Mouse (Mus musculus) frontal cortex, postnatal 10 days (tissue): ENCODE measurements at regions not wholly inside any gene's neighbourhood (a gene's known extent, or its start where the extent isn't known, plus 50 kb on each side); places are given as distances from the start of the nearest gene placed in this dataset.

Experiments used
- DNase-seq, 2 experiments: peaks; one replicate each; pipeline ENCODE4 v3.0.0; 2022; ENCODE audit warnings: low spot score in 2 of 2, mixed read lengths in 1 of 2

- DNase-seq, result no peak
Measured at GRCm38 (mm10) chr15:61770721-61771542, 848.1 kb upstream of the A1bg start.

DNA sequence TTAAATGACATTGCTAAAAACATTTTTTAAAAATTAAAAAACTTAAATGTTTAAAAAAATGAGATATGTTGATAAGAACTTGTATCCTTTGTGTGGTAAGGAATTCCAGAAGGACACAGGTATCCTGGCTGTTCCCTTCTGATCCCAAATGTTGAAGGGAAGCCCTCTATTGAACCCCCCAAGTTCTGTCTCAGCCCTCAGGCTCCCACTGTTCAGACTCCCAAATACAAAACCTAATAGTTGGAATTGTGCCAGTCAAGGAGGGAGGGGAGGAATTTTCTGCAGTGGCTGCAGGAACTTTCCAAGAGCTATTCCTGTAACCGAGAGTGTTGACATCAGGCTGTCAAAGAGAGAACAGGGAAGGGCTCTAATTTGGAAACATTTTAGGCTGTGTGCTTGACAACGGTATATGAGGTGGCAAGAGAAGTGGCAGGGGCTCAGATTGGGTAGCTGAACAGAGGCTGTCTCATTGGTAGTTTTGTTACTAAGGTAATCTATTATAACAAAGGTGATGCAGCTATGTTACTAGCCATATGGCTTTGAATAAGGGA lies 843.8 kb upstream of the A1bg start:
- DNase-seq, result peak; percentile 8 to 31

- DNase-seq, result no peak
Measured at GRCm38 (mm10) chr15:61753802-61754201, 831.0 kb upstream of the A1bg start.

GRCm38 (mm10) chr15:61723696-61724095 lies 800.9 kb upstream of the A1bg start:
- DNase-seq, result no peak

DNA sequence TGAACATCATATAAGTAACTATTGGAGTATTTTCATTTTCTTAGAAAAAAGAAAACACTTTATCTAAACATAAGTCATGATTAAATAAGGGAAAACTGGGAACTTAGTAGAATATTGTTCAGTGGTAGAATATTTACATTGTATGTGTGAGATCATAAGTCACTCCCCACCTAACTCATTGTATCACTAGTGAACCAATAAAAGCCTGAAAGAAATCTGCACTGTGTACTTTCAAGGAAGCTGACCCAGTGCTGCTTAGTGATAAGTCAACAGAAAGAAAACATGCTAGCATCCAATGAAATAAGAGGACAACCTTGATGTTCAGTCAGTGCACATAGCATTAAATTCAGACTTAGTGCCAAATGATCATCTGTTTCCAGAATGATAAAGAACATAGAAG lies 795.7 kb upstream of the A1bg start:
- DNase-seq, result no peak

DNA sequence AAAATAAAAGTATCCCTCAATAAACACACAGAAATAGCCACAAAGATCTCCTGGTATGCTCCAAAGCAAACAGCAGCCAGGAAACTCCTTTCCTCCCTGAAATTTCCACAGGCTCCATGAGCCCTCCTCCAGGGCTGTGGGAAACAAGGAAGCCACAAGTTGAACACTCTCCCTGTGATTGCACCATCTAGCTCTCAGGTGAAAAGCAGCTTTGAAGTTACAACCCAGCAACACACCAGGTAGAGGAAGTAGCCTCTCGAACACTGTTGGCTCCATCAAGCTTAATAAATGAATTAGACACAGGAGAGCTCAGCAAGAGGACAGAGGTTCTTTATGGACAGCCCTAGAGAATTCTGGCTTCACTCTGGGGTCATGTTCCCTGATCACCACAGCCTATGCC lies 794.4 kb upstream of the A1bg start:
- no peak for DNase-seq

DNA sequence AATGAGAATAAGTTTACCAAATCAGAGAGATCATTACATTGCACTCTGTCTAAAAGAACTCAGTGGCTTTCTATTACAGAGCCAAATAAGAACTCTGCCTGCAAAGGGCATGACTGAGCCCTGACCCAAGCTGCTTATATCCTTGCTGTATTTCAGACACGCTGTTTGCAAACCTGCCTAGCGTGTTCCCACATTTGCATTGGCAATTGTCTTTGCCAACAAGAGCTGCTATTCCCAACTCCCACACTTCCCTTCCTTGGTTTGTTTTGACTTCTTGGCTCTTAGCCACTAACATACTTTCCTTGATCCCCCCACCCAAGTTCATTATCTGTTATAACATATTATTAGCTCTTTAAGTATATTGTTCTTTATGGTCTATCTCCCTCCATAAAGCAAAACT lies 791.1 kb upstream of the A1bg start:
- DNase-seq, result no peak

- no peak for DNase-seq
Measured at GRCm38 (mm10) chr15:61708928-61709327, 786.1 kb upstream of the A1bg start.

DNA sequence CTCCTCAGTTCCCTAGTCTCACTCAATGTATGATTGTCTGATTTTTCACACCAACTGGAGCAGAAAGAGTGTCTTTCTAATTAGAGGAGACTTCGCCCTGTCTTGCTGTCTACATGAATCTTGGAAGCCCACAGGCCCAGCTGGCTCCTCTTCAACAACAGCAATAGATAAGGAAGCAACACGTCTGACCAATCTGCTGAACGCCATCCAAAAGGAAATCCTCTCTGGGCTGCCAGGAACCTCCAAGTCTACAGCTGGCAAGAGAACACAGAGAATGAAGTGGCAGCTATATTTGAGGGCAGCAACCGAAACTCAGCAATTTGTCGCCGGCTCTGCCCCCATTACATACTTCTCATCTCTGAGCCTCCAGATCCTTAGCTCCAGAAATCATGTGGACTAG lies 785.1 kb upstream of the A1bg start:
- peak; percentile 24 to 53 for DNase-seq

- no peak for DNase-seq
Measured at GRCm38 (mm10) chr15:61692679-61693078, 769.9 kb upstream of the A1bg start.

GRCm38 (mm10) chr15:61690425-61690824 lies 767.6 kb upstream of the A1bg start:
- peak; percentile 19 to 29 for DNase-seq

DNA sequence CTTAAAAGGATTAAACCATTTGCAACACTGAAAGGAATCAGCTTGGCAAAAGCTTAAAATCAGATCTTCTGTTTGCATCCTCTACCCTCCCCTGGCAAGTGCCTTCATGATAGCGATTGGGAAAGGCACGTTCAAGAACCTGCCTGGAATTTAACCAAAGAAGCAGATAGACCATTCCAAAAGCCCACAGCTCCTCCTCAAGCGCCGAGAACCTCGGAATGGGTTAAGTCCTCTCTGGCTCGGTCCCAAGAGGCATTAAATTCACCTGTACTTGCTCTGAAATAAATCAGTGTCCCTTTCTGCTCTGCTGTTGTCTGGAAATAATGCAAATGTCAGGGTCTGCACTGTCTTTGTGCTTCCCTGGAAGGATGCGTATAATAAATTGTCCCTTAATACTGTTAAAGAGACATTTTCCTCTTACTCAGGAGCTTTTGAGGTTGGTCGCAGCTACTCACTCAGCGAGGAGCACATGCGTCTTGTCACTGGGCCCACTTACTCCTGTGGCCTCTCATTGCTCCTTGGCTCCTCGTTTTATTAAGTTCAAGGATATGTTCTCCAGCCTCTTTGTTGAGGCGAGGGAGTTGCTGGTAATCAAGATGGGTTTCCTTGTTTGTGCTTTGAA lies 767.1 kb upstream of the A1bg start:
- DNase-seq, result peak in 1 of 2 experiments; percentile 5

DNA sequence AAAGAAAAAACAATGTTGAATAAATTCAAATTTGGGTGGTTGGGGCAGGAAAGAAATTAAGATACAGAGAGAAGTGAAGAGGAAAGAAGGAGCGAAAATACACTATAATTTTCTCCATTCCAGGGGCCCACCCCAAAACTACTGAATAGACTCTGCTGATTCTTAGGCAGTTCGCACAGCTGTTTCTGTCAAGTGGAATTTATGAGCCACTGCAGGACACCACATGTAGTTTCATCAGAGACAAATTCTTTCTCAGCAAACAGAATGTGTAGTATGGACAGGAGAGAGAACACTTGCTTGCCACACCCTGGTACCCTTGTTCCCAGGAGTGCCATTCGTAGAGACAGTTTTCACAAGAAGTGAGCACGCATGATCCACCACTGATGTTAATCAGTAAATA lies 760.2 kb upstream of the A1bg start:
- no peak for DNase-seq

GRCm38 (mm10) chr15:61670556-61670955 lies 747.7 kb upstream of the A1bg start:
- no peak for DNase-seq

DNA sequence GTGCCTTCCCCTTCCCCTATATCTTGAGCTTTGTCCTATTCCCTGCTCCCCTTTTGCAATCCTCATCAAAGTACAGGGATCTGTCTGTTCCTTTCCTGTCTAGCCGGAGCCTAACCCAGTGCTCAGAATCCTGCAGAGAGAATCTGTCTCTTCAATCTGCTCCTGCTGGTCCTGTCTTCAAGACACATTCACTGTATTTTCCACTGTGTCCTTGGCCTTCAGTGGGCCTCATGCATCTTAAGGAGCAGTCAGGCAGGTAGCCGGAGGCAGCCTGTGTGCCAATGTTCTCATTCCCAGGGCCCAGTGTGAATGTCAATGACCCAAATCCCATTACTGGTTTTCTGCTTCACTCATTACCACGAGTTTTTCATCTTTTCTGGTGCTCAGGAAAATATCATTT lies 737.8 kb upstream of the A1bg start:
- peak in 1 of 2 experiments; percentile 13 for DNase-seq

DNA sequence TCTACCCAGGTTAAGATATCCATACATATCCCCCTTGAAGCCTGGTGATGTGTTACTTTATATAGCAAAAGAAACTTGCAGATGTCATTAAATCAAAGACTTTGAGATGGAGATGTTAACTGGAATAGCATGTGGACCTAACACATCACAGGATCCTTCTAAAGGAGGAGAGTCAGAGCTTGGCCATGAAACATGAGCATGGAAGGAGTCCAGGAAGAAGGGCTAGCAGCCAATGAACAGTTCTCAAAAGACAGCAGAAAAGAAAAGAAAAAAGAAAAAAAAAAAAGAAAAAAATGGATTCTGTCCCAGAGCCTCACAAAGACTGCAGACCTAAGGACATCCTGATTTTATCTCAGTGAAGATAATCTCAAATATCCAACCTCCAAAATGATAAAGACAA lies 734.1 kb upstream of the A1bg start:
- no peak for DNase-seq

GRCm38 (mm10) chr15:61654846-61655245 lies 732.0 kb upstream of the A1bg start:
- DNase-seq, result no peak

GRCm38 (mm10) chr15:61653853-61654252 lies 731.0 kb upstream of the A1bg start:
- no peak for DNase-seq

GRCm38 (mm10) chr15:61618638-61619500 lies 696.1 kb upstream of the A1bg start:
- no peak for DNase-seq

DNA sequence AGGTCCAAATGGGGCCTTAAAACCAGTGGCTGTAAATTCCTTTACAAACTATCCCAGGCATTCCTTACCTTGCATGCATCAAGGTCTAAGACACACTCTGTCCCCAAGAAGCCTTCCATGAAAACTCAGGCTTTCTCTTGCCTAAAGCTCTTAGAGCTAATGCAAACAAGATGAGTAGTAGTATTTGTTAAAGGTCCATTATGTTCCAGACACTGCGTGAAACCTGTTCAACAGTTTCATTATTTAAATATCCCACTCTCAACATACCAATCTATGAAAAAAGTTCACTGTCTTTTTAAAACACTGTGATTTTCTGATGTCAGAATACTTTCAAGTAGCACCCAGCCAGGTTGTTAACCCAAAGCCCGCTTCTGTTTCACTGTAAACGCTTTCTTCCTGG lies 687.9 kb upstream of the A1bg start:
- DNase-seq, result no peak

DNA sequence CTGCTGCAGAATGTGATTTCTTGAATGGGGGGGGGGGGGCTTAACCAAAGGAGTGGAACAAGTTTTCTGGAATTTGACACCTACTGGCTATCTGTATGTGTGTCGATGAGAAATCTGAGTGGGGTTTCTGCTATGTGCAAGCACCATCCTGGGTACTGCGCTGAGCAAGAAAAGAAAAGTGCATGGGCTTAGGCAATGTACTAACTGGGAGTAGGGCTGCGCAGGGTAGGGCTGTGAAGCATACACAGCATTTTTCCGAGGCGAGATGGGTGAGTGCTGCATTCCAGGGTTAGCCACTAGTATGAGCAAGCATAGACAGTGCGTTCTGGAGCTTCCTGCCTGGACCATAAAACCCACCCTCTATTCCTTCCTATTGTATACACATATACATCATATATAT lies 686.8 kb upstream of the A1bg start:
- DNase-seq, result no peak

DNA sequence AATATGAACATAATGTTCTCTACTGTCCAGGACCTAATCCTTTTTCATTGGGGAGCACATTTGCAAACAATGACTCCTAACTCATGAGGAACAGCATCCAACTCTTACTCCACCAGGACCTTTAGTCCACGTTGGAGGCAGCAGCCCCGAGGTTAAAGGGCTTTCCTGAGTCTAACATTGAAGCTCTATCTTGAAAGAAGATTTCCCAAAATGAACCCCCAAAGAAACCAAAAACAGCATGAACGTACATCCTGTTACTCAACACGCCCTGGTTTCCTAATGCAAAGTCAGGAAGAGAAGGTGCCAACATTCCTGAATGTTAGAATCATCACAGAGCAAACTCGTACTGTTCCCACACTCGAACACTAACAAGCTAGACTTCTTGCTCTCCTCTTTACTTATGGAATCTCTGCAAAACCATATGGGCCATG lies 685.5 kb upstream of the A1bg start:
- DNase-seq, result no peak
